Mouse (Mus musculus) c-Kit-positive CD71-negative TER-119-negative erythroid progenitor cells, embryonic 14.5 days (primary cell): ENCODE results near the gene Tmtc4.

ENCODE experiments used
- DNase-seq: peaks from one replicate; pipeline ENCODE4 v3.0.0-alpha.2; 2013; ENCODE audit warnings: low read depth

Gene Tmtc4

GRCm38 (mm10) chr14:122872612-122873011, 111.2 kb downstream of the Tmtc4 start:
- no peak for DNase-seq

DNA sequence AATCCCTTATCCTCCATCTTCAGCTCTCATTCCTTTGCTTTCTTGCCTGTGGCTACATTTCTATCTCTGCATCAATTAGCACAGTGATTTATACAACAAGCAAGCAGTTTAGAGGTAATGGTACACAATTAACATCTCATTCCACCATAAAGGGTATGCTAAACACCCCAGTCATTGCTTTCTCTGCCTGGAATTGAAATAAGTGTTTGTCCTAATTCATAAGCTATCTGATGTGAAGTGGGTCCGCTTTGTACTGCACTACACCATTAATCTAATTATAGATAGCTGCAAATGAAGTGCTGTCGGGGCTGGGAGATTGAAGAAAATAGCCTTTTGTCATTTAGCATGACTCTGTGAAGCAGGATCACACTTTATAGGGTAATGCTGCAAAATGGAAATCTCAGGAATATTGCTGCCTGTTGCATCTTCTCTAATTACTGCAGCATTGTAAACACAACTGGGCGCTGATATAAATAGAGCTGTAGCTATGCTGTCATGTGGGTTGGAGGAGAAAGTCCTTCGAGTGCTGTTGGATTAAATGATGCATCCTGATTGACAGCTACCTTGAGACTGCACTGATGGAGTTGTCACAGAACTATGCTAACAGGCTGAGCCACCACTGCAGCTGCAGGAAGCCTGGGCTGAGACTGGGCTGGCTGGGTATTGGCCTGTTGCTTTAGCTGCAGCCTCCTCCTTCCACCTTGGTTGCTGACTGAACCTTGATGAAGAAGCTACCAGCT, 111.8 kb downstream of the Tmtc4 start:
- DNase-seq = no peak

DNA sequence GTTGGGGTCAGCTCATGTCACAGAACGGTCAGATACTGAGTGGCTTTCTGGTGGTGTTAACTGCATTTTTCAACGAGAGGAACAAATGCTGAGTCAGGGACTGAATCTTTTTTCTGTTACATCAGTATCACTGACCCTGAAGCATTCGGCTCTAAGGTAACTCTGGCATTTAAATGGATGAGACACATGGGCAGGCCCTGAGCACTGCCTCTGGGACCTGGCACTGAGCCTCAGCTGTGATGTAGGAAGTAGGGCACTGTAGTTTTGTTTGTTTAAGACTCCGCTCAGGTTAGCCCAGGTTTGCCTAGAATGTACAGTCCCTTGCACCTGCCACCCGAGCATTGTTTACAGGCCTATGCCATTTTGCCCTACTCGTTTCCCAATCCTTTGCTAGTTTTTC, 114.0 kb downstream of the Tmtc4 start:
- no peak for DNase-seq
